Mouse (Mus musculus) stomach, postnatal 0 days (tissue): ENCODE results near the gene Krt86.

ENCODE experiments used
- CTCF ChIP-seq: IDR thresholded peaks from 2 replicates; pipeline ENCODE4 v1.5.1; 2016; ENCODE audit warnings: antibody characterized with exemption, low read depth, mild to moderate bottlenecking, moderate library complexity
- EP300 ChIP-seq: optimal IDR thresholded peaks from 2 replicates; pipeline ENCODE3; 2016; ENCODE audit warnings: antibody characterized with exemption

DNA sequence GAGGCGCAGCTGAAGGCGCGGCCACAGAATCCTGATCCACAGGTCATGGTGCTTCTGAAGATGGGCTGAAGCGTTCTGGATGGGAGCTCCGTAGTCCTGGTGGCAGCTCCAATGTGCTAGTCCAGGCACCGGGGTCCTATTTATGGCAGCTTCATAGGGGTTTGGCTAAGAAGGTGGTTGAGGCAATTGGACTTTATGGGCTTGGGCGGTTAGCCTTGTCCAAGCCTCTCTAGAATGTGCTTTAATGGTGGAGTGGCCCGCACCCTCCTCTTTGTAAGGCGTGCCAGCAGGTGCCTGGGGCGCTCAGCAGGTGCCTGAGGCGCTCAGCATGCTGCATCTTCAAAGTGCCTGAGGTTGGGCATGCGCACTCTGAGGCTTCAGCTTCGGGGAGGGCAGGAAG lies 9.6 kb upstream of the Krt86 start, which contains the start of gene Krt81:
- TF ChIP-seq CTCF (no peak), EP300 (no peak)
